Mouse (Mus musculus) spleen, adult 2 months (tissue): ENCODE results near the gene Apoc3. TPM values are rescaled to one million over a fixed set of nuclear protein-coding genes. Genes with fewer than 3 reads are reported as not detected.

Experiments
- DNase-seq, 2 experiments: peaks; one replicate each; pipeline versions ENCODE4 v3.0.0 to v3.0.0-alpha.2; 2012 to 2021; ENCODE audit warnings: low spot score in 2 of 2, low read depth in 1 of 2
- H3K27ac ChIP-seq: fragments of 200-500 bp; 2 replicates; pipeline ENCODE4 v1.5.1; 2012; ENCODE audit warnings: low read length, inconsistent platforms; ENCODE audit not compliant: insufficient read depth
- H3K27me3 ChIP-seq: fragments of 200-500 bp; 2 replicates; pipeline ENCODE4 v1.6.1; 2012; ENCODE audit warnings: mild to moderate bottlenecking, moderate library complexity, low read length, inconsistent platforms; ENCODE audit not compliant: control insufficient read depth, insufficient read depth
- H3K36me3 ChIP-seq: fragments of 200-500 bp; 2 replicates; pipeline ENCODE4 v1.6.1; 2012; ENCODE audit warnings: mild to moderate bottlenecking, low read length, inconsistent platforms; ENCODE audit not compliant: control insufficient read depth, insufficient read depth
- H3K4me1 ChIP-seq: fragments of 200-500 bp; 2 replicates; pipeline ENCODE4 v1.6.1; 2011; ENCODE audit warnings: inconsistent platforms; ENCODE audit not compliant: control insufficient read depth, insufficient read depth, insufficient read length
- H3K4me3 ChIP-seq: fragments of 200-500 bp; 2 replicates; pipeline ENCODE4 v1.5.1; 2011; ENCODE audit warnings: mild to moderate bottlenecking, inconsistent platforms; ENCODE audit not compliant: insufficient read depth, insufficient read length; ENCODE audit errors: extremely low read depth
- CTCF ChIP-seq: fragments of 200-500 bp; IDR thresholded peaks from 2 replicates; pipeline ENCODE4 v1.5.1; 2011; ENCODE audit warnings: mild to moderate bottlenecking, inconsistent platforms; ENCODE audit not compliant: insufficient read depth, insufficient read length, insufficient replicate concordance; ENCODE audit errors: extremely low read depth
- POLR2A ChIP-seq: fragments of 200-500 bp; IDR thresholded peaks from 2 replicates; pipeline ENCODE4 v1.6.1; 2011; ENCODE audit warnings: low read depth, low read length, inconsistent platforms
- WGBS: fragments of 180-500 bp; shearing (Covaris S2); methylation state at CpG from one replicate; pipeline ENCODE4 v1.1.7; 2018; 5-methylcytosine and 5-hydroxymethylcytosine counted together
- polyA plus RNA-seq: library from polyadenylated mRNA; depleted of rRNA; stranded (reverse); fragments of >200 nt; gene quantifications from 2 replicates; pipeline ENCODE4 v1.2.3, GENCODE M21; 2012

The Apoc3 gene
- polyA plus RNA-seq, 1 experiment = 0.44 TPM

DNA sequence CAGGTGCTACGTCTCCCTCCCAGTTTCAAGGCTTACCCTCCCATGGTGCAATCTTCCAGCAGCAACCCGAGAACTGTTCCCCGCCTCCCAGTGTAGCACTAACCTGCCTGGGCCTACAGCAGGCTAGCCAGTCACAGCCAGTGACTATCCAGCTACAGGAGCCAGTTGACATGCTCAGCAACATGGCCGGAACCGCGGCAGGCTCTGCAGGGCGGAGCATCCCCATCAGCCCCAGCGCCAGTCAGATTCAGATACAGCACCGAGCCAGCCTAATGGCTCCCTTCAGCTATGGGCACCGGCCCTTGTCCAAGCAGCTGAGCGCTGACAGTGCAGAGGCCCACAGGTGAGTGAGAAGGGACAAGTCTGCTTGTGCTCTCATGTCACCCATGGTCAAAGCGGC, 25.0 kb downstream of the Apoc3 start:
- Histone ChIP-seq H3K36me3 (peaks cover 30% of the 10 kb centered on the region), H3K27ac (no peak overlapping the region), H3K4me3 (no peak overlapping the region), H3K4me1 (no peaks in the 10 kb centered on the region), H3K27me3 (no peaks in the 10 kb centered on the region)
- TF ChIP-seq CTCF (no peak), POLR2A (no peak)
- 95% methylated on average over 12 of the region's 12 CpGs for WGBS
- no peak for DNase-seq

DNA sequence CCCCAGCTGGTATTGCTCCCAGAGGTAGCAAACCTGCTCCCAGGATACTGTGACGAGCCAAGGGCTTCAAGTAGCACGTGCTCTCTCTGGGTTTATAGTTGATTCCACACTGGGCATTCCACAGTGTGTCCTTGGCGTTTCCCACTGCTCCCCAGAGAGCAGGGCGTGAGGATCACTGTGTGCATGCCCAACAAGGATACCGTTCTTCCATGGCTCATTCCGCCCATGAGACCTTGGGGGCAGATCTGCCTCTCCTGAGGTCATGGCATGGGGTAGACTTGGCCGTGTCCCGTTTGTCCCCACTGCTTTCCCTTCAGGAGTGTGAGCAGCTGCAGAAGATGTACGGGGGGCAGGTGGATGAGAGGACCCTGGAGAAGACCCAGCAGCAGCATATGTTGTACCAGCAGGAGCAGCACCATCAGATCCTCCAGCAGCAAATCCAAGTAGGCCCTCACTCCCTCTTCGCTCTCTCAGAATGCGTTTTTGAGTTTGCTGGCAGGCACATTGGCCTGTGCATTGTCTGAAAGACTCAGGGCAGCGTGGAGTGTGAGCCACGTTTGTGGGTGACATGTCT, 26.9 kb downstream of the Apoc3 start:
- Histone ChIP-seq H3K27me3 (no peaks in the 10 kb centered on the region), H3K36me3 (peaks cover 30% of the 10 kb centered on the region), H3K4me1 (no peaks in the 10 kb centered on the region), H3K4me3 (no peak overlapping the region), H3K27ac (no peak overlapping the region)
- DNase-seq = no peak
- no peak for TF ChIP-seq POLR2A
- no peak for TF ChIP-seq CTCF
- 91% methylated on average over 13 of the region's 13 CpGs for WGBS

DNA sequence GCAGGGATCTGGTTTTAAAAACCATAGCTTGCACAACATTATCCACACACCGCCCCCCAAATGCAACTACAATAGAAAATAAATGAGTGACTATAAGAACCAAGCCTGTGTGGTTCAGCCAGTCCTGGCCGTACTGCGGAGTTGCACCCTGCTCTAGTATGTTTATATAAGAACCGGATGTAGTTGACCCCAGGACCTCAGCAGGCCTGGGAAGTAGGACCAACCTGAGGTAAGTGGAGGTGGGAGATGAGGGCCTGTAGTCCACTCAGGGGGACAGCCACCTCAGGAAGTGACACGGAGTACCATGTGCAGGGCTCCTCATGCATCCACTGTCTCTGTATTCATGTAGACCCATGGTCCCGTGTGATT, 28.0 kb downstream of the Apoc3 start:
- H3K36me3 ChIP-seq = peaks cover 32% of the 10 kb centered on the region
- no peak for TF ChIP-seq CTCF
- TF ChIP-seq POLR2A = no peak
- H3K27me3 ChIP-seq = no peaks in the 10 kb centered on the region
- H3K4me1 ChIP-seq = no peaks in the 10 kb centered on the region
- no peak overlapping the region for H3K4me3 ChIP-seq
- no peak overlapping the region for H3K27ac ChIP-seq
- no peak for DNase-seq
- 93% methylated on average over 6 of the region's 6 CpGs for WGBS

DNA sequence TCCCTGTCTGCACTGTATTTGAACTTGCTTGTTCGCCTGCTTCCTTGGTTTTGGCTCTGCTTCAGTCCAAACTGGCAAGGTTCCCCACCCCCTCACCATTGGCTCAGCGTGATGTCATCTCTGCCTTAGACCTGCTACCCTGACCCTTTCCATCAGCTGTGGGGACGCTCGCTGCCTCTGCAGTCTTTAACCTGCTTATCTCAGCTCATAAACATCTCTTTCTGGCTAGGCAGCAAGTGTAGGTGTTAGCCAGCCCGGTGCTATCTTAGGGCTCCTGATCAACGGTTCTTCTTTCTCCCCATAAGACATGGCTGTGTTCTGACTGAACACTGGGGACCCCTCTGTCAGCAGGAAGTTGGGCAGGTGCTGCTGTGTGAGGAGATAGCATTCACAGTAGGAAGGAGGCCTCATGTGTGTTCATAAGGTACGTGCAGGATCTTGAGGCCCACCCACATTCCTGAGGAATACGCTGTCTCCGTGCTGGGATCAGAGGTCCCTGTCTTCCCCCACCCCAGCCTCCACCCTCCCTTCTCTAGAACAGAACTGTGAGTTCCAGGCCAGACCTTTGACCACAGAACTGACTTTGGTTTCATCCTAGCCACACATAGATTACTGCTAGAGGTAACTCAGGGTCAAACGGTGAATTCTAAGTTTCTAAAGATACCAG, 28.5 kb downstream of the Apoc3 start:
- TF ChIP-seq CTCF = no peak
- TF ChIP-seq POLR2A = no peak
- DNase-seq = no peak
- Histone ChIP-seq H3K4me1 (no peaks in the 10 kb centered on the region), H3K27me3 (no peaks in the 10 kb centered on the region), H3K4me3 (no peak overlapping the region), H3K36me3 (peaks cover 28% of the 10 kb centered on the region), H3K27ac (no peak overlapping the region)
- WGBS = 75% methylated on average over 10 of the region's 10 CpGs

DNA sequence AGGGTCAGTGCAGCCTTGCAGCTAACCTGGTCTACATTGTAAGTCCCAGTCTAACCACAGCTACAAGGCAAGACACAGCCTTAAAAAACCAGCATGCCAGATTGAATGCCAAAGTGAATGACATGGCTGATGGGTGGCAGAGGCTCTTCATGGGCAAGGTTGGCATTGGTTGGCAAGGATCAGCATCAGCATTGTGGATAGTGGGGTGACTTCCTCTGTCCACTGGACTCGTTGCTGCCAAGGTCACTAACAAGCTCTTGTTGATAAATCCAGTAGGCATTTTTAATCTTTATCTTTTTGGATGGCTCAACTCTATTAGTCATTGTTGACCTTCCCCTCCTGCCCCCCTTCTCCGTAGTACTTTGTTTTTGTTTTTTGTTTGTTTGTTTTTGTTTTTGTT, 35.8 kb downstream of the Apoc3 start:
- 81% methylated on average over 2 of the region's 2 CpGs for WGBS
- H3K4me3 ChIP-seq = no peak overlapping the region

DNA sequence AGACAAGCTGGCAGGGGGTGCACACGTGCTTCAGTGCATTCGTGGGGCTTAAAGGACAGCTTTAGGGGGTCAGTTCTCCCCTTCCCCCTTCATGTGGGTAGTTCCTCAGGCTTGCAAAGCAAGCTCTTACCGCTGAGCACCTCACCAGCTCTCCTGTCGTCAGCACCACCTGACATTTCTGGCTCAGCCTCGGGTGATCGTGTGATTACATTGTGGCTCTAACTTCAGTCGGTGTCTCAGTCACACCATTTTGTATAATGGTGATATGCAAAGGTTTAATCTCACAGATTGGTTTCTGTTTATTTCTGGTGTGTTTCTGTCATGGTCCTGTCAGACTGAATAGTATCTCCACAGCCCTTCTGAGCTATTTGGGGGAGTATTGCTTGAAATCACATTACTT, 36.5 kb downstream of the Apoc3 start:
- no peak for DNase-seq
- no peaks in the 10 kb centered on the region for H3K27me3 ChIP-seq
- TF ChIP-seq CTCF = no peak
- TF ChIP-seq POLR2A = no peak
- H3K4me3 ChIP-seq = no peak overlapping the region
- 90% methylated on average over 7 of the region's 7 CpGs for WGBS
- H3K4me1 ChIP-seq = no peaks in the 10 kb centered on the region
- H3K27ac ChIP-seq = no peak overlapping the region
- peaks cover 25% of the 10 kb centered on the region for H3K36me3 ChIP-seq

More for the DNA sequence above, 35.8 kb downstream of the Apoc3 start:
- no peaks in the 10 kb centered on the region for H3K27me3 ChIP-seq
- no peak for DNase-seq
- no peak for TF ChIP-seq CTCF
- no peak for TF ChIP-seq POLR2A
- H3K36me3 ChIP-seq = peaks cover 25% of the 10 kb centered on the region
- no peaks in the 10 kb centered on the region for H3K4me1 ChIP-seq
- no peak overlapping the region for H3K27ac ChIP-seq

DNA sequence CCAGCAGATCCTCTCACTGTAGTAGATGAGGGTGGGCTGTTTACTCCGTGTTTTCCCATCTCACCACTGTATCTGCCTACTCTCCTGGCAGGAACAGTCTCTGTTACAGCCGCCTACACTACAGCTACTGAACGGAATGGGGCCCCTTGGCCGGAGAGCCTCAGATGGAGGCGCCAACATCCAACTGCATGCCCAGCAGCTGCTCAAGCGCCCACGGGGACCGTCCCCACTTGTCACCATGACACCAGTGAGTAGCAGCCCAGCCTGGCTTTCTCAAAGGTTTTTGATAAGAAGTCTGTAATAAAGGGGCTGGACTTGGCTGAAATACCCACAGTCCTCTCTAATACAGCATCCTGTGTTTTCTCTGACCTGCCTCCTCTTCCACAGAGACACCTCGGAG, 37.0 kb downstream of the Apoc3 start:
- DNase-seq = no peak
- H3K4me3 ChIP-seq = no peak overlapping the region
- no peak overlapping the region for H3K27ac ChIP-seq
- TF ChIP-seq CTCF = no peak
- no peak for TF ChIP-seq POLR2A
- no peaks in the 10 kb centered on the region for H3K4me1 ChIP-seq
- H3K27me3 ChIP-seq = no peaks in the 10 kb centered on the region
- H3K36me3 ChIP-seq = peaks cover 25% of the 10 kb centered on the region
- WGBS = 92% methylated on average over 9 of the region's 9 CpGs
